8 mouse cellular contexts compared by ENCODE assay signal in genomic region chr3:94849338-94849737, GRCm38 (mm10). TPM values are rescaled to one million over a fixed set of nuclear protein-coding genes. Genes with fewer than 3 reads are reported as not detected.
DNase-seq lines count a peak whose midpoint lies in the region.

No protein-coding gene starts in this region.

- DNase-seq in heart, adult 18-20 months, result peak; percentile 55 to 88
- DNase-seq in heart, postnatal 25 days (ENCODE audit: low spot score), result no peak
- peak; percentile 73 for DNase-seq in MN1 (ENCODE audit: low spot score)
- DNase-seq in cerebellum, postnatal 36 days, result peak; percentile 54 to 78
- DNase-seq in heart, adult 9 months (ENCODE audit: low spot score in 2 of 2), result peak; percentile 23 to 54
- peak; percentile 16 to 72 for DNase-seq in layer of hippocampus, adult 18-20 months (ENCODE audit: low spot score in 2 of 2)
- DNase-seq in lung, postnatal 36 days, result peak; percentile 94
- peak; percentile 56 to 74 for DNase-seq in spleen, postnatal 36 days (ENCODE audit: low spot score in 2 of 2)

- intact Hi-C loops in heart, postnatal 25 days (cut with DNase I), result loop anchor here (2.0 to 10.0 kb wide), 3 partner anchors 39 to 395 kb away; no protein-coding TSS in a partner anchor

RNA-seq across cellular contexts. Expression of gene Pogz, which starts 12.0 kb away (rescaled TPM):
- 10 to 100 TPM; 12.9 to 20.2 TPM for total RNA-seq in heart, adult 18-20 months (2021)
- 10 to 100 TPM; 16.6 to 21.3 TPM for total RNA-seq in heart, postnatal 25 days (2021)
- total RNA-seq in layer of hippocampus, adult 18-20 months (2021), result 10 to 100 TPM; 57.0 to 58.6 TPM

RNA-seq across cellular contexts. Expression of gene Psmb4, which starts 37.4 kb away (rescaled TPM):
- total RNA-seq in heart, adult 18-20 months (2021), result 100 to 1,000 TPM; 223 to 258 TPM
- total RNA-seq in heart, postnatal 25 days (2021), result 100 to 1,000 TPM; 217 to 228 TPM
- 100 to 1,000 TPM; 267 to 268 TPM for total RNA-seq in layer of hippocampus, adult 18-20 months (2021)
